Mouse (Mus musculus) lung, embryonic 14.5 days (tissue): ENCODE measurements at regions not wholly inside any gene's neighbourhood (a gene's known extent, or its start where the extent isn't known, plus 50 kb on each side); places are given as distances from the start of the nearest gene placed in this dataset.
A peak's percentile ranks its signal among the peaks of the same experiment; 100 is the strongest.

Source experiments
- ATAC-seq: fragments of 200-750 bp; cut with Nextera tagmentation; 2 replicates; pipeline ENCODE4 v1.8.0; 2017; ENCODE audit warnings: mild to moderate bottlenecking, moderate TSS enrichment, moderate library complexity; ENCODE audit not compliant: insufficient read depth
- DNase-seq: peaks from one replicate; pipeline ENCODE4 v3.0.0-alpha.2; 2015
- H3K27ac ChIP-seq: fragments of 300-500 bp; sonication (generic); 2 replicates; pipeline ENCODE4 v1.5.1; 2014; ENCODE audit warnings: low read depth, mild to moderate bottlenecking, moderate library complexity
- H3K27me3 ChIP-seq: fragments of 300-500 bp; sonication (generic); 2 replicates; pipeline ENCODE4 v1.6.1; 2014; ENCODE audit warnings: low read length, control low read depth; ENCODE audit not compliant: insufficient read depth
- H3K36me3 ChIP-seq: fragments of 300-500 bp; sonication (generic); 2 replicates; pipeline ENCODE4 v1.6.1; 2014; ENCODE audit warnings: control low read depth; ENCODE audit not compliant: insufficient read depth
- H3K4me1 ChIP-seq: fragments of 300-500 bp; sonication (generic); 2 replicates; pipeline ENCODE4 v1.6.1; 2014; ENCODE audit warnings: antibody characterized with exemption, control low read depth; ENCODE audit not compliant: insufficient read depth
- H3K4me2 ChIP-seq: fragments of 300-500 bp; sonication (generic); 2 replicates; pipeline ENCODE4 v1.6.1; 2014; ENCODE audit warnings: mild to moderate bottlenecking
- H3K4me3 ChIP-seq: fragments of 300-500 bp; sonication (generic); 2 replicates; pipeline ENCODE4 v1.5.1; 2014; ENCODE audit warnings: low read depth, low read length
- H3K9ac ChIP-seq: fragments of 300-500 bp; sonication (generic); 2 replicates; pipeline ENCODE4 v1.6.1; 2014
- H3K9me3 ChIP-seq: fragments of 300-500 bp; sonication (generic); 2 replicates; pipeline ENCODE4 v1.6.1; 2016; ENCODE audit warnings: low read depth, low read length, control low read depth
- CTCF ChIP-seq: IDR thresholded peaks from 2 replicates; pipeline ENCODE4 v1.5.1; 2016; ENCODE audit warnings: antibody characterized with exemption, low read depth
- WGBS: fragments of 180-500 bp; shearing (Covaris S2); extraction: QIAGEN DNeasy Blood & Tissue Kit; methylation state at CpG from one replicate; pipeline ENCODE4 v1.1.7; 2014; 5-methylcytosine and 5-hydroxymethylcytosine counted together

- no peak for DNase-seq
- ATAC-seq, result no peak
- no peaks in the 10 kb centered on the region for H3K27me3 ChIP-seq
- no peak for TF ChIP-seq CTCF
- no peak overlapping the region for H3K4me2 ChIP-seq
- no peaks in the 10 kb centered on the region for H3K4me1 ChIP-seq
- WGBS, result 86% methylated on average over 2 of the region's 2 CpGs
- H3K9ac ChIP-seq, result no peak overlapping the region
- no peak overlapping the region for H3K27ac ChIP-seq
- H3K4me3 ChIP-seq, result no peak overlapping the region
- no peaks in the 10 kb centered on the region for H3K36me3 ChIP-seq
- no peaks in the 10 kb centered on the region for H3K9me3 ChIP-seq
Observed at GRCm38 (mm10) chr3:39918601-39919000, 612.5 kb upstream of the Intu start.

DNA sequence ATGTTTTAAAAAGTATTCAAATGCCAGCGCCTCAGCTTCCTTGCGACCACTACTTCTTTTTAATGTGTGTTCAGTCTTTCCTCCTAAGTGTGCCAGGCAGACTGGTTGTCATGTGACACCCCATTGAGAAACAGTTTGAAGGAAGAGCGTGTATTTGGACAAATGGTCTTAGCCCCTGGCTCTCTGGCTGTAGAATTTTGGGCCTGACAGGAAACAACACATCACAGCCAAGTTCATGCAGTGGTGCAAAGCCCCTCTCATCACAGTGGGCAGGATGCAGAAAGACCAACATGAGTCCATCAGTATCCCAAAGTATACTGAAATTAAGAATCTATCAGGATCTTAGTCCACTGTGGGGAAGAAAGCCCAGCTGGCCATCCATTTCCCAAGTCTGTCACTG, 605.6 kb upstream of the Intu start:
- H3K4me1 ChIP-seq, result 0 out of 2 replicates have a peak, but pooled peaks cover 5% of the 10 kb centered on the region
- no peaks in the 10 kb centered on the region for H3K27me3 ChIP-seq
- WGBS, result 30% methylated on average over 3 of the region's 3 CpGs
- H3K9me3 ChIP-seq, result no peaks in the 10 kb centered on the region
- no peak overlapping the region for H3K4me3 ChIP-seq
- H3K27ac ChIP-seq, result no peak overlapping the region
- ATAC-seq (peak; percentile 44; the same call in 1 of the 2 replicates), DNase-seq (peak; percentile 62)
- H3K4me2 ChIP-seq, result no peak overlapping the region
- no peak for TF ChIP-seq CTCF
- no peak overlapping the region for H3K9ac ChIP-seq
- no peaks in the 10 kb centered on the region for H3K36me3 ChIP-seq

DNA sequence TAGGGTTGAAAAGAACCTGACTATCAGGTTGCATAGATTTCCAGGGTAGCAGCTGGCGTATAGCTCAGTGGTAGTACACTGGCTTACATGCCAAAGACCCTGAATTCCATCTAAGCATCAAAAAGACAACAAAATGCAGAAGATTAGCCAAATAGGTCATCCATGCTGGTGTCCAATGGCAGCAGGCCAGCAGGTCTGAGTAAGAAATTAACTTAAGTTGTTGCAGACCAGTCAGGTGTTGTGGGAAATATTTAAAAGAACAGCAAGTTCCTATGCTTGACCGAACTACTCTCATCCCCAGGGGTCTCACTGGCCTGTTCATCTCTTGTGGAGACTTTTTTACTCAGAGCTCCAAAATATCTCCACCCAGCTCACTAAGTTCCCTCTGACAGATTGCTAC, 602.7 kb upstream of the Intu start:
- no peak for DNase-seq
- H3K4me3 ChIP-seq, result no peak overlapping the region

DNA sequence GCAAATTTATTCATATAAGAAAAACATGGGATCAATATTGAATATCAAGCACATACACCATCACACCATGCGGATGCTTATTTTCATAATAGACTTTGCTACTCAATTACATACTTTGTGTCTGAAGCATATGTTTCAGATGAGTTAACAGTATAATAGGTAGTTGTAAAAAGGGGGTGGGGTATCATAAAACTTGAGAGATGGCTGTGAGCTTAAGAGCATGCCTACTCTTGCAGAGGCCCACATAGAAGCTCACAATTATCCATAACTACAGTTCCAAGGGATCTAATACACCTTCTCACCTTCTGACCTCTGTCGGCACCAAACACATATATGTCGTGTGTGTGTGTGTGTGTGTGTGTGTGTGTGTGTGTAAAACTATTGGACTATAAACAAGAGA, 597.7 kb upstream of the Intu start:
- no peak overlapping the region for H3K4me3 ChIP-seq
- no peaks in the 10 kb centered on the region for H3K9me3 ChIP-seq
- 82% methylated on average over 3 of the region's 3 CpGs for WGBS
- H3K27me3 ChIP-seq, result no peaks in the 10 kb centered on the region
- TF ChIP-seq CTCF, result no peak
- no peaks in the 10 kb centered on the region for H3K36me3 ChIP-seq
- H3K4me1 ChIP-seq, result no peaks in the 10 kb centered on the region
- DNase-seq (no peak), ATAC-seq (no peak)
- H3K27ac ChIP-seq, result no peak overlapping the region
- no peak overlapping the region for H3K9ac ChIP-seq
- no peak overlapping the region for H3K4me2 ChIP-seq

More for the DNA sequence above, 602.7 kb upstream of the Intu start:
- H3K27ac ChIP-seq, result no peak overlapping the region
- no peak overlapping the region for H3K9ac ChIP-seq
- TF ChIP-seq CTCF, result no peak
- no peaks in the 10 kb centered on the region for H3K36me3 ChIP-seq
- 85% methylated on average over 2 of the region's 2 CpGs for WGBS
- H3K4me2 ChIP-seq, result no peak overlapping the region
- no peaks in the 10 kb centered on the region for H3K27me3 ChIP-seq
- H3K4me1 ChIP-seq, result 0 out of 2 replicates have a peak, but pooled peaks cover 5% of the 10 kb centered on the region
- no peak for ATAC-seq
- H3K9me3 ChIP-seq, result no peaks in the 10 kb centered on the region

DNA sequence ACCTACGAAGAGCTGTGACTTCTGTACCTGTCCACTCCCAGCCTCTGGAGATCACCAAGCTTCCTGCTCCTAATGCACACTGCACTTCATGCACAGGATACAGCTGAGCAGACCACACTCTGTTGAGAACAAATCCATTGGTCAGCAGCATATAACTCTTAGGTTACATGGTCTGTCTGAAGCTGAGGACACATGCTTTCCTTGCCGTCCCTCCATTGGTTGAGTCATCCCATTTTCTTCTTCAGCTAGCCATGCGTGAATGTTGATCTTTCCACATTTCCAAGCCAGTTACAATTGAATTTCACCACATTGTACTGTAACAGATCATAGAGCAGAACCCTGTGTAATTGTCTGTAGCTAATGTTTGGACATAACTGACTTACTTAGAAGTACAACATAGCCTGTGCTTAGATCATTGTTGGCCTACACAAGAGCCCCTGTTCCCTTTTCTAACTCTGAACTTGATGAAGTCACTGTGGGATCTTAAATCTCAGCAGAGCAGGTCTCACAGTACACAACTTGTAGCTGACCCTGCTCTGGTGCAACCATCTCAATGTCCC, 593.3 kb upstream of the Intu start:
- H3K9ac ChIP-seq, result no peak overlapping the region
- no peak overlapping the region for H3K4me3 ChIP-seq
- H3K27ac ChIP-seq, result no peak overlapping the region
- 84% methylated on average over 3 of the region's 3 CpGs for WGBS
- H3K27me3 ChIP-seq, result no peaks in the 10 kb centered on the region
- no peaks in the 10 kb centered on the region for H3K36me3 ChIP-seq
- no peak for TF ChIP-seq CTCF
- H3K9me3 ChIP-seq, result no peaks in the 10 kb centered on the region
- no peak for ATAC-seq
- no peak overlapping the region for H3K4me2 ChIP-seq
- no peaks in the 10 kb centered on the region for H3K4me1 ChIP-seq
- no peak for DNase-seq

DNA sequence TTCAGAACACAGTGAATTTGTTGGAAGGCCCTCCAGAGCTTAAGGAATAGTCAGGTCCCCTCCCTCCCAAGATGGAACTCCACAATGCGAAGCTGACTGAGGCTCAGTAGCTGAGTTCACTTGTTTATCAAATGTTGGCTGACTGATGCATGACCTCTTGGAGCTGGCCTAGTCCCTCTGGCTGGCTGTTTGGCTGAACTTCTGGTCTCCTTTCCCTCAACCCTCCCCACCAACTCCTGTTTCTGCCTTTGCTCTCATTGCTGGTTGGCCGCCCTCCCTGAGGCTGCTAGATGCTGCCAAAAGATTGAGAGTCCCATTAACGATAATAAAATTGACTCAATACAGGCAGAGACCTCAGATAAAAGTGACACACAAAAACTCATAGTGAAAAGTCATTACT, 586.5 kb upstream of the Intu start:
- ATAC-seq (no peak; the same call in 1 of the 2 replicates), DNase-seq (peak; percentile 59)
- Histone ChIP-seq H3K4me3 (no peak overlapping the region), H3K27me3 (no peaks in the 10 kb centered on the region), H3K9me3 (no peaks in the 10 kb centered on the region), H3K36me3 (no peaks in the 10 kb centered on the region), H3K27ac (no peak overlapping the region), H3K4me2 (no peak overlapping the region), H3K4me1 (no peaks in the 10 kb centered on the region), H3K9ac (no peak overlapping the region)
- 64% methylated on average over 3 of the region's 3 CpGs for WGBS
- TF ChIP-seq CTCF, result no peak

DNA sequence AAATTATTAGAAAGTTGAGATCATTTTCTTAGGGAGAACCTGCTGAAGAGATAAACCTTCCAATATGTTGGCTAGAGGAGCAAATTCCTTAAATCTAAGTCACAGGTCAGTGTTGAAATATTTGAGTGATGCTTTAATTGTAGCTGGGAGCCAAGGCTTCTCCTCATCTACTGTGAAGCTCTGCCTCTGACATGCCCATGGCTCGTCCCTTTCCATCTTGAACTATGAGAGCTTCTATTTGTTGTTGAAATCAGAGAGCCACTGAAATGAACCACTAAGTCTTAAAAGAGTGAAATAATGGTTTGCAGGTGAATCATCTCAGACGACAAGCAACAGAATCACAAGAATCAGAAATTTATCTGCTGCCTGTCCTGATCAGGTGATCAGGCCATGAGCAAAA, 579.0 kb upstream of the Intu start:
- WGBS, result 66% methylated on average over 2 of the region's 2 CpGs
- TF ChIP-seq CTCF, result no peak
- ATAC-seq, result no peak

More for the DNA sequence above, 579.0 kb upstream of the Intu start:
- H3K4me1 ChIP-seq, result no peaks in the 10 kb centered on the region
- H3K27me3 ChIP-seq, result no peaks in the 10 kb centered on the region
- no peak overlapping the region for H3K4me3 ChIP-seq
- H3K27ac ChIP-seq, result no peak overlapping the region
- H3K36me3 ChIP-seq, result no peaks in the 10 kb centered on the region
- no peak for DNase-seq
- H3K9ac ChIP-seq, result no peak overlapping the region
- no peaks in the 10 kb centered on the region; the same call in 1 of the 2 replicates for H3K9me3 ChIP-seq
- H3K4me2 ChIP-seq, result no peak overlapping the region
